Mouse (Mus musculus) bone marrow, adult 2 months (tissue): ENCODE measurements around the gene Cdh20.

Source experiments
- CTCF ChIP-seq: fragments of 200-500 bp; IDR thresholded peaks from 2 replicates; pipeline ENCODE4 v1.5.1; 2011; ENCODE audit warnings: low read length, control low read depth; ENCODE audit not compliant: control insufficient read depth, insufficient read depth
- POLR2A ChIP-seq: fragments of 200-500 bp; IDR thresholded peaks from 2 replicates; pipeline ENCODE4 v1.6.1; 2011; ENCODE audit warnings: low read depth, mild to moderate bottlenecking, control low read depth, low read length, borderline replicate concordance; ENCODE audit not compliant: control insufficient read depth

DNA sequence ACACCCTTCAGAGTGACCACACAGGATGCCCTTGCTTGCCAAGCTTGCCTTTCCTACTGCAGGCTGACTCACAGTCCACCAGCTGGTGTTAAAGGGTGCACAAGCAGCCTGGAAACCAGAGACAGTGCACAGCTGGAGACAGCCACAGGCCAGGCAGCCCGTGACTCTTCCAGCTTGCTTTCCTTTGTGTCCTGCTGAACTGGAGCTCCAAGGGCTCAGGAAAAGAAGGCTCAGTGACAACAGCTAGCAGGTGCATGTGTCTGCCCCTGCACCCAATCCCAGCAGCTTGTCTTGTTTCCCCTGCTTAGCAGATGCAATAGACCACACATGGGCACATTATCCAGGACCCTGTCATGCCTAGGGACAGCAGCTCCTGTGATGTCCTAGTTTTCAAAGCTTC is 21.5 kb upstream of the Cdh20 start:
- no peak for TF ChIP-seq CTCF
- TF ChIP-seq POLR2A = no peak
